Mouse (Mus musculus) embryonic facial prominence, embryonic 11.5 days (tissue): ENCODE measurements at regions not wholly inside any gene's neighbourhood (a gene's known extent, or its start where the extent isn't known, plus 50 kb on each side); places are given as distances from the start of the nearest gene placed in this dataset.
"Not testable (repeated sequence)": the region's sequence is repeated elsewhere in the genome, so short reads cannot be mapped to it uniquely, and the experiment has no call there.

ENCODE experiments used
- ATAC-seq: fragments of 200-750 bp; cut with Nextera tagmentation; replicated peaks from 2 replicates; pipeline ENCODE4 v1.8.0; 2017; ENCODE audit warnings: low read depth; ENCODE audit not compliant: insufficient number of reproducible peaks, low FRiP score, low TSS enrichment
- DNase-seq: peaks from one replicate; pipeline ENCODE4 v3.0.0-alpha.2; 2015; ENCODE audit warnings: low spot score
- H3K27ac ChIP-seq: fragments of 300-500 bp; sonication (generic); replicated peaks from 2 replicates; pipeline ENCODE4 v1.5.1; 2014; ENCODE audit warnings: mild to moderate bottlenecking, low read depth, low read length, control low read depth
- H3K27me3 ChIP-seq: fragments of 300-500 bp; sonication (generic); 2 replicates; pipeline ENCODE4 v1.6.1; 2014; ENCODE audit warnings: mild to moderate bottlenecking, low read length, moderate library complexity, mixed read lengths; ENCODE audit not compliant: control insufficient read depth, insufficient read depth
- H3K36me3 ChIP-seq: fragments of 300-500 bp; sonication (generic); replicated peaks from 2 replicates; pipeline ENCODE4 v1.6.1; 2014; ENCODE audit warnings: low read depth, mild to moderate bottlenecking, low read length, moderate library complexity, mixed read lengths; ENCODE audit not compliant: control insufficient read depth, insufficient read depth
- H3K4me1 ChIP-seq: fragments of 300-500 bp; sonication (generic); 2 replicates; pipeline ENCODE4 v1.6.1; 2014; ENCODE audit warnings: low read length, mixed read lengths; ENCODE audit not compliant: control insufficient read depth, insufficient read depth
- H3K4me2 ChIP-seq: fragments of 300-500 bp; sonication (generic); 2 replicates; pipeline ENCODE4 v1.6.1; 2014; ENCODE audit warnings: low read depth, mild to moderate bottlenecking, control low read depth, low read length, moderate library complexity
- H3K4me3 ChIP-seq: fragments of 300-500 bp; sonication (generic); 2 replicates; pipeline ENCODE4 v1.5.1; 2014; ENCODE audit warnings: low read depth, low read length, control low read depth
- H3K9ac ChIP-seq: fragments of 300-500 bp; sonication (generic); replicated peaks from 2 replicates; pipeline ENCODE4 v1.6.1; 2014; ENCODE audit warnings: mild to moderate bottlenecking, control low read depth, low read length
- H3K9me3 ChIP-seq: fragments of 300-500 bp; sonication (generic); replicated peaks from 2 replicates; pipeline ENCODE4 v1.6.1; 2016; ENCODE audit warnings: mild to moderate bottlenecking, low read length, inconsistent platforms, mixed read lengths; ENCODE audit not compliant: control insufficient read depth
- WGBS: fragments of 180-500 bp; shearing (Covaris S2); extraction: QIAGEN DNeasy Blood & Tissue Kit; methylation state at CpG from one replicate; pipeline ENCODE4 v1.1.7; 2014; 5-methylcytosine and 5-hydroxymethylcytosine counted together

DNA sequence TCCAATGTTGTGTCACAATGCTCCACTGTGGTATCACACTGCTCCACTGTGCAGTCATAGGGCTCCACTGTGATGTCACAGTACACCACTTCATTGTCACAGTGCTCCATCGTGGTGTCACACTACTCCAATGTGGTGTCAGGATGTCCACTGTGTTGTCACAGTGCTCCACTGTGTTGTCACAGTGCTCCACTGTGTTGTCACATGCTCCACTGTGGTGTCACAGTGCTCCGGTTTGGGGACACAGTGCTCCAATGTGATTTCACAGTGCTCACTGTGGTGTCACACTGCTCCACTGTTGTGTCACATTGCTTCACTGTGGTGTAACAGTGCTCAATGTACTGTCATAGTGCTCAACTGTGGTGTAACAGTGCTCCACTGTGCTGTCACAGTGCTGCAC, 108.1 kb upstream of the Scaf8 start:
- WGBS = 85% methylated on average over 2 of the region's 2 CpGs
- H3K9ac ChIP-seq = no peak overlapping the region
- H3K36me3 ChIP-seq = no peaks in the 10 kb centered on the region
- no peak; the same call in 1 of the 2 replicates for ATAC-seq
- no peaks in the 10 kb centered on the region for H3K4me1 ChIP-seq
- H3K27ac ChIP-seq = no peak overlapping the region
- H3K4me2 ChIP-seq = no peak overlapping the region
- H3K4me3 ChIP-seq = no peak overlapping the region
- H3K27me3 ChIP-seq = no peaks in the 10 kb centered on the region
- H3K9me3 ChIP-seq = peaks cover 34% of the 10 kb centered on the region
- DNase-seq = no peak

DNA sequence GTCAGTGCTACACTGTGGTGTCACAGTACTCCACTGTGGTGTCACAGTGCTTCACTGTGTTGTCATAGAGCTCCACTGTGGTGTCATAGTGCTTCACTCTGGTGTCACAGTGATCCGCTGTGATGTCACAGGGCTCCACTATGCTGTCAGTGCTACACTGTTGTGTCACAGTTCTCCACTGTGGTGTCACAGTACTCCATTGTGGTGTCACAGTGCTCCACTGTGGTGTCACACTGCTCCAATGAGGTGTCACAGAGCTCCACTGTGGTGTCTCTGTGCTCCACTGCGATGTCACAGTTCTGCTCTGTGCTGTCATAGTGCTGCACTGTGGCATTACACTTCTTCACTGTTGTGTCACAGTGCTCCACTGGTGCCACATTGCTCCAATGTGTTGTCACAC, 107.5 kb upstream of the Scaf8 start:
- no peak overlapping the region for H3K4me2 ChIP-seq
- no peaks in the 10 kb centered on the region for H3K36me3 ChIP-seq
- peak; percentile 37; the same call in 1 of the 2 replicates for ATAC-seq
- no peak overlapping the region for H3K27ac ChIP-seq
- H3K9ac ChIP-seq = no peak overlapping the region
- no peak for DNase-seq
- no peaks in the 10 kb centered on the region for H3K4me1 ChIP-seq
- peaks cover 39% of the 10 kb centered on the region for H3K9me3 ChIP-seq
- 81% methylated on average over 2 of the region's 2 CpGs for WGBS
- no peaks in the 10 kb centered on the region for H3K27me3 ChIP-seq
- H3K4me3 ChIP-seq = no peak overlapping the region

DNA sequence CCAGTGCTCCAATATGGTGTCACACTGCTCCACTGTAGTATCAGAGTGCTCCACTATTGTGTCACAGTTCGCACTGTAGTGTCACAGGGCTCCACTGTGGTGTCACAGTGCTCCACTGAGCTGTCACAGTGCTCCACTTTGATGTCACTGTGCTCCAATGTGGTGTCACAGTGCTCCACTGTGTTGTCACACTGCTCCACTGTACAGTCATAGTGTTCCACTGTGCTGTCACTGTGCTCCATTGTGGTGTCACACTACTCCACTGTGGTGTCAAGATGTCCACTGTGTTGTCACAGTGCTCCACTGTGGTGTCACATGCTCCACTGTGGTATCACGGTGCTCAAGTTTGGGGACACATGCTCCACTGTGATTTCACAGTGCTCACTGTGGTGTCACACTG, 104.8 kb upstream of the Scaf8 start:
- Histone ChIP-seq H3K36me3 (no peaks in the 10 kb centered on the region), H3K27ac (no peak overlapping the region), H3K9ac (no peak overlapping the region), H3K4me2 (no peak overlapping the region), H3K27me3 (no peaks in the 10 kb centered on the region), H3K4me1 (no peaks in the 10 kb centered on the region), H3K9me3 (peaks cover 41% of the 10 kb centered on the region), H3K4me3 (no peak overlapping the region)
- 61% methylated on average over 2 of the region's 2 CpGs for WGBS
- no peak for DNase-seq
- no peak for ATAC-seq

DNA sequence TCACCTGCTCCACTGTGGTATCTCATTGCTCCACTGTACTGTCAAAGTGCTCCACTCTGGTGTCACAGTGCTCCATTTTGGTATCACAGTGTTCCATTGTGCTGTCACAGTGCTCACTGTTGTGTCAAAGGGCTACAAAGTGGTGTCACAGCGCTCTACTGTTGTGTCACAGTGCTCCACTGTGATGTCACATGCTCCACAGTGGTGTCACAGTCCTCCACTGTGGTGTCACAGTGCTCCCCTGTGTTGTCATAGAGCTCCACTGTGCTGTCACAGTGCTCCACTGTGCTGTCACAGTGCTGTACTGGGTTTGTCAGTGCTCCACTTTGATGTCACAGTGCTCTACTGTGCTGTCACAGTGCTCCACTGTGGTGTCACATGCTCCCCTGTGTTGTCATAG, 102.7 kb upstream of the Scaf8 start:
- H3K9ac ChIP-seq = no peak overlapping the region
- no peak for ATAC-seq

DNA sequence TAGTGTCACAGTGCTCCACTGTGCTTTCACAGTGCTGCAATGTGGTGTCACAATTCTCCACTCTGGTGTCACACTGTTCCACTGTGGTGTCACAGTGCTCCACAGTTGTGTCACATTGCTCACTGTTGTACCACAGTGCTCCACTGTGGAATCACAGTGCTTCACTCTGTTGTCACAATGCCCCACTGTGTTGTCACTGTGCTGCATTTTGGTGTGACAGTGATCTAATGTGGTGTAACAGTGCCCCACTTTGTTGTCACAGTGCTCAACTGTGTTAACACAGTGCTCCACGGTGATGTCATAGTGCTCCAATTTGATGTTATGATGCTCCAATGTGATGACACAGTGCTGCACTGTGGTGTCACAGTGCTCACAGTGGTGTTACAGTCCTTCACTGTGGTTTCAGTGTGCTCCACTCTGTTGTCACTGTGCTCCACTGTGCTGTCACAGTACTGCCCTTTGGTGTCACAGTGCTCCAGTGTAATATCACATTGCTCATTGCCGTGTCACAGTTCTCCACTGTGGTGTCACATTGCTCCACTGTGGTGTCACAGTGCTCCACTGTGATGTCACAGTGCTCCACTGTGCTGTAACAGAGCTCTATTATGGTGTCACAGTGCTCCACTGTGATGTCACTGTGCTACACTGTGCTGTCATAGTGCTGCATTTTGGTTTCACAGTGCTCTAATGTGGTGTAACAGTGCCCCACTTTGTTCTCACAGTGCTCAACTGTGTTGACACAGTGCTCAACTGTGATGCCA, 95.0 kb upstream of the Scaf8 start:
- DNase-seq (no peak), ATAC-seq (0 out of 2 replicates have a peak, but pooled peaks have one; percentile 36)
- Histone ChIP-seq H3K27me3 (no peaks in the 10 kb centered on the region), H3K4me2 (no peak overlapping the region), H3K4me3 (no peak overlapping the region), H3K27ac (no peak overlapping the region), H3K4me1 (no peaks in the 10 kb centered on the region), H3K9me3 (peaks cover 21% of the 10 kb centered on the region), H3K36me3 (no peaks in the 10 kb centered on the region), H3K9ac (no peak overlapping the region)
- WGBS = 91% methylated on average over 2 of the region's 2 CpGs

More for the DNA sequence above, 102.7 kb upstream of the Scaf8 start:
- H3K27me3 ChIP-seq = no peaks in the 10 kb centered on the region
- no peak overlapping the region for H3K27ac ChIP-seq
- H3K4me2 ChIP-seq = no peak overlapping the region
- 54% methylated on average over 1 of the region's 1 CpGs for WGBS
- H3K9me3 ChIP-seq = peaks cover 48% of the 10 kb centered on the region
- H3K36me3 ChIP-seq = no peaks in the 10 kb centered on the region
- no peaks in the 10 kb centered on the region for H3K4me1 ChIP-seq
- DNase-seq = no peak
- H3K4me3 ChIP-seq = no peak overlapping the region

DNA sequence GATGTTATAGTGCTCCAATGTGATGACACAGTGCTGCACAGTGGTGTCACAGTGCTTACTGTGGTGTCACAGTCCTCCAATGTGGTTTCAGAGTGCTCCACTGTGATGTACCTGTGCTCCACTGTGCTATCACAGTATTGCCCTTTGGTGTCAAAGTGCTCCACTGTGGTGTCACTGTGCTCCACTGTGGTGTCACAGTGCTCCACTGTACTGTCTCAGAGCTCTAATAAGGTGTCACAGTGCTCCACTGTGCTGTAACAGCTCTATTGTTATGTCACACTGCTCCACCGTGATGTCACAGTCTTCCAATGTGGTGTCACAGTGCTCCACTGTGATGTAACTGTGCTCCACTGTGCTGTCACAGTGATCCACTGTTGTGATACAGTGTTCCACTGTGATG, 94.4 kb upstream of the Scaf8 start:
- Histone ChIP-seq H3K4me2 (no peak overlapping the region), H3K4me3 (no peak overlapping the region), H3K36me3 (no peaks in the 10 kb centered on the region), H3K27me3 (no peaks in the 10 kb centered on the region), H3K9me3 (peaks cover 17% of the 10 kb centered on the region), H3K27ac (no peak overlapping the region), H3K4me1 (no peaks in the 10 kb centered on the region), H3K9ac (no peak overlapping the region)
- ATAC-seq = no peak; the same call in 1 of the 2 replicates
- no peak for DNase-seq
- 100% methylated on average over 1 of the region's 1 CpGs for WGBS

DNA sequence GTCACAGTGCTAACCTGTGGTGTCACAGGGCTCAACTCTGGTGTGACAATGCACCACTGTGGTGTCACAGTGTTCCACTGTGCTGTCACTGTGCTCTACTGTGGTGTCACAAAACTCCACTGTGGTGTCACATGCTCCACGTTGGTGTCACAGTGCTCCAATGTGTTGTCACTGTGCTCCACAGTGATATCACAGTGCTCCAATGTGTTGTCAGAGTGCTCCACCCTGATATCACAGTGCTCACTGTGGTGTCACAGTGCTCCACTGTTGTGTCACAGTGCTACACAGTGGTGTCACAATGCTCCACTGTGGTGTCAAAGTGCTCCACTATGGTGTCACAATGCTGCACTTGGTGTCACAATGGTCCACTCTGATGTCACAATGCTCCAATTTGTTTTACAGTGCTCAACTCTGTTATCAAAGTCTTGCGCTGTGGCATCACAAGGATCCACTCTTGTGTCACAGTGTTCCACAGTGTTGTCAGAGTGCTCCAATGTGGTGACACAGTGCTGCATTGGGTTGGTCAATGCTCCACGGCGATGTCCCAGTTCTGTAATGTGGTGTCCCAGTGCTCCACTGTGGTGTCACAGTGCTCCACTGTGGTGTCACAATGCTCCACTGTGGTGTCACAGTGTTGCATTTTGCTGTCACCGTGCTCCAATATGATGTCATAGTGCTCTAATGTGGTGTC, 92.4 kb upstream of the Scaf8 start:
- H3K4me1 ChIP-seq = no peaks in the 10 kb centered on the region
- DNase-seq = no peak
- ATAC-seq = no peak
- H3K27ac ChIP-seq = no peak overlapping the region
- peaks cover 7% of the 10 kb centered on the region for H3K9me3 ChIP-seq
- no peaks in the 10 kb centered on the region for H3K36me3 ChIP-seq
- no peak overlapping the region for H3K9ac ChIP-seq
- H3K4me2 ChIP-seq = no peak overlapping the region
- no peaks in the 10 kb centered on the region for H3K27me3 ChIP-seq
- H3K4me3 ChIP-seq = no peak overlapping the region
- WGBS = 81% methylated on average over 4 of the region's 5 CpGs

DNA sequence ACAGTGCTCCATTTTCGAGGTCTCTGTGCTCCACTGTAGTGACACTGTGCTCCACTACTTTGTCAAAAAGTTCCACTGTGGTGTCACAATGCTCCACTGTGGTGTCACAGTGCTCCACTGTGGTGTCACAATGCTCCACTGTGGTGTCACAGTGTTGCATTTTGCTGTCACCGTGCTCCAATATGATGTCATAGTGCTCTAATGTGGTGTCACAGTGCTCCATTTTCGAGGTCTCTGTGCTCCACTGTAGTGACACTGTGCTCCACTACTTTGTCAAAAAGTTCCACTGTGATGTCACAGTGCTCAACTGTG, 91.9 kb upstream of the Scaf8 start:
- H3K4me2 ChIP-seq, H3K27ac ChIP-seq, H3K27me3 ChIP-seq, H3K4me3 ChIP-seq, H3K9me3 ChIP-seq, H3K36me3 ChIP-seq, DNase-seq, H3K4me1 ChIP-seq, H3K9ac ChIP-seq, ATAC-seq: not testable (repeated sequence)
- 53% methylated on average over 3 of the region's 3 CpGs for WGBS
